In the genomic region with DNA sequence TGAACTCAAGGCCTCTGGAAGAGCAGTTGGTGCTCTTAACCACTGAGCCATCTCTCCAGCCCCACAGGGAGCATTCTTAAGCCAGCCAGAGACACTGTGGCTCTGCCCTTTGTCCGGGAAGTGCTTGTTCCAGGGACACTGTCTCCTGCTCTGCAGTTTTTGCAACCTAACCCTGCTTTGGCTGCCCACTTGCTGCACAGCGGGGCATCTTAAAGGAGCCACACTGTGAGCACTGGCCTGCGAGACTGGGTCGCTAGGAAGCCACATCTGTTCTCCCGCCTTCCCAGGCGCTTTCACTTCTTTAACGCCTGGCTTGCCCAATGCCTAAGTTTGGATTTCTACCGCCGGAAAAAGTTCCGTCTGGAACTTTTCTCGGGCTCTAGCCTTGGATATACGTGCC, we compare ENCODE assay signal across 13 mouse cellular contexts. TPM values are rescaled to one million over a fixed set of nuclear protein-coding genes. Genes with fewer than 3 reads are reported as not detected.
DNase-seq lines count a peak whose midpoint lies in the region; ATAC-seq lines count a peak whose summit lies in the region.
"Had no signal": no experiment of that assay in that cellular context is flagged by ENCODE, and none has a peak within 500 bp of the region (broad histone marks: within the 10 kb centered on the region; RNA-seq: fewer than 3 reads in every experiment).

No protein-coding gene starts in this region.

- ATAC-seq in embryonic facial prominence, embryonic 13.5 days (ENCODE audit: insufficient number of reproducible peaks, insufficient read depth, low FRiP score, low TSS enrichment, low read depth) = no peak
- ATAC-seq in heart, embryonic 16.5 days (replicated peaks; ENCODE audit: extremely low read depth, insufficient read depth, low FRiP score) = no peak
- ATAC-seq in neural tube, embryonic 11.5 days (ENCODE audit: insufficient read depth, low FRiP score, low TSS enrichment) = no peak
- ATAC-seq: liver, embryonic 12.5 days had no signal

- no peaks in the 10 kb centered on the region for H3K27me3 ChIP-seq in embryonic facial prominence, embryonic 13.5 days
- no peaks in the 10 kb centered on the region for H3K27me3 ChIP-seq in embryonic facial prominence, embryonic 10.5 days (replicated peaks; ENCODE audit: low read depth, poor library complexity, severe bottlenecking)
- no peaks in the 10 kb centered on the region for H3K27me3 ChIP-seq in heart, embryonic 16.5 days (ENCODE audit: control insufficient read depth, insufficient read depth, low read length)
- H3K27me3 ChIP-seq in neural tube, embryonic 11.5 days (ENCODE audit: control insufficient read depth, insufficient read depth, low read length) = no peaks in the 10 kb centered on the region
- H3K27me3 ChIP-seq: liver, embryonic 12.5 days had no signal

- peak overlapping the region; percentile 7; the same call in 1 of the 2 replicates for H3K4me2 ChIP-seq in embryonic facial prominence, embryonic 13.5 days
- H3K4me2 ChIP-seq in heart, embryonic 16.5 days (ENCODE audit: low read depth, low read length) = peak overlapping the region; percentile 22; the same call in 1 of the 2 replicates
- no peak overlapping the region for H3K4me2 ChIP-seq in neural tube, embryonic 11.5 days (ENCODE audit: low read depth)
- H3K4me2 ChIP-seq: liver, embryonic 12.5 days had no signal

- H3K36me3 ChIP-seq in embryonic facial prominence, embryonic 13.5 days = no peaks in the 10 kb centered on the region
- H3K36me3 ChIP-seq in embryonic facial prominence, embryonic 10.5 days (replicated peaks) = no peaks in the 10 kb centered on the region
- no peaks in the 10 kb centered on the region for H3K36me3 ChIP-seq in heart, embryonic 16.5 days (ENCODE audit: control insufficient read depth, insufficient read depth)
- no peaks in the 10 kb centered on the region for H3K36me3 ChIP-seq in neural tube, embryonic 11.5 days (ENCODE audit: control insufficient read depth, insufficient read depth, low read length)
- H3K36me3 ChIP-seq: liver, embryonic 12.5 days had no signal

- no peaks in the 10 kb centered on the region for H3K4me1 ChIP-seq in embryonic facial prominence, embryonic 13.5 days
- H3K4me1 ChIP-seq in embryonic facial prominence, embryonic 10.5 days = no peaks in the 10 kb centered on the region
- no peaks in the 10 kb centered on the region for H3K4me1 ChIP-seq in heart, embryonic 16.5 days (ENCODE audit: control insufficient read depth, insufficient read depth, low read length)
- H3K4me1 ChIP-seq in neural tube, embryonic 11.5 days (ENCODE audit: control insufficient read depth, insufficient read depth, low read length) = no peaks in the 10 kb centered on the region

- H3K9me3 ChIP-seq in embryonic facial prominence, embryonic 13.5 days = no peaks in the 10 kb centered on the region; the same call in 1 of the 2 replicates
- H3K9me3 ChIP-seq in embryonic facial prominence, embryonic 10.5 days = peaks cover 2% of the 10 kb centered on the region; the same call in 1 of the 2 replicates
- peaks cover 3% of the 10 kb centered on the region; the same call in 1 of the 2 replicates for H3K9me3 ChIP-seq in heart, embryonic 16.5 days (replicated peaks; ENCODE audit: control insufficient read depth, low read length)
- no peaks in the 10 kb centered on the region for H3K9me3 ChIP-seq in neural tube, embryonic 11.5 days (ENCODE audit: control insufficient read depth, low read length)
- H3K9me3 ChIP-seq: liver, embryonic 12.5 days had no signal

- WGBS in embryonic facial prominence, embryonic 13.5 days = 26% methylated on average over 12 of the region's 12 CpGs
- 16% methylated on average over 12 of the region's 12 CpGs for WGBS in embryonic facial prominence, embryonic 10.5 days
- WGBS in heart, embryonic 16.5 days = 34% methylated on average over 12 of the region's 12 CpGs
- WGBS in neural tube, embryonic 11.5 days = 22% methylated on average over 12 of the region's 12 CpGs

- no peak for DNase-seq in embryonic facial prominence, embryonic 10.5 days (ENCODE audit: low spot score)
- no peak for DNase-seq in heart, postnatal 36 days
- peak; percentile 20 for DNase-seq in neural tube, embryonic 11.5 days (ENCODE audit: low spot score)
- DNase-seq in neural tube, embryonic 10.5 days (ENCODE audit: extremely low spot score, low spot score) = no peak
- DNase-seq in skeletal muscle tissue, adult 2 months (ENCODE audit: low read depth, low spot score) = peak; percentile 55
- no peak for DNase-seq in ovary, postnatal 14 days (ENCODE audit: low spot score)
- DNase-seq: kidney, adult 8-10 months; right cerebral cortex, postnatal 14 days had no signal

- H3K4me3 ChIP-seq in embryonic facial prominence, embryonic 13.5 days = no peak overlapping the region
- no peak overlapping the region for H3K4me3 ChIP-seq in embryonic facial prominence, embryonic 10.5 days
- H3K4me3 ChIP-seq in heart, embryonic 16.5 days (ENCODE audit: low read length) = no peak overlapping the region
- no peak overlapping the region for H3K4me3 ChIP-seq in neural tube, embryonic 11.5 days (ENCODE audit: low read depth, low read length)
- H3K4me3 ChIP-seq: liver, embryonic 12.5 days; myocyte had no signal

- H3K27ac ChIP-seq in embryonic facial prominence, embryonic 13.5 days = no peak overlapping the region
- H3K27ac ChIP-seq in embryonic facial prominence, embryonic 10.5 days (replicated peaks) = no peak overlapping the region
- no peak overlapping the region for H3K27ac ChIP-seq in heart, embryonic 16.5 days (ENCODE audit: low read length)
- no peak overlapping the region for H3K27ac ChIP-seq in neural tube, embryonic 11.5 days (ENCODE audit: low read depth, low read length)
- H3K27ac ChIP-seq: liver, embryonic 12.5 days; stomach, postnatal 0 days had no signal

- intact Hi-C loops in heart, postnatal 36 days (cut with DNase I) = loop anchor here (2.0 to 5.0 kb wide), 3 partner anchors 197 to 447 kb away; no protein-coding TSS in a partner anchor

- H3K9ac ChIP-seq in embryonic facial prominence, embryonic 13.5 days = no peak overlapping the region
- no peak overlapping the region for H3K9ac ChIP-seq in heart, embryonic 16.5 days (ENCODE audit: low read length)
- H3K9ac ChIP-seq in neural tube, embryonic 11.5 days (ENCODE audit: low read length) = no peak overlapping the region
- H3K9ac ChIP-seq: liver, embryonic 12.5 days had no signal

RNA-seq across cellular contexts. Expression of a gene that starts 17.1 kb away (rescaled TPM):
- polyA plus RNA-seq in embryonic facial prominence, embryonic 13.5 days (2015; fragmentation: Nextera tagmentation; extraction: Ambion mirVana) = 959 and 992 TPM in 2 replicates
- 1,280 and 1,286 TPM in 2 replicates for polyA plus RNA-seq in embryonic facial prominence, embryonic 10.5 days (2016; fragmentation: Nextera tagmentation; extraction: Ambion mirVana)
- 646 and 689 TPM in 2 replicates for polyA plus RNA-seq in heart, embryonic 16.5 days (2015; fragmentation: Nextera tagmentation; extraction: Ambion mirVana)
- total RNA-seq in heart, postnatal 36 days (2021) = 100 to 1,000 TPM; 561 to 563 TPM
- 1,480 and 1,520 TPM in 2 replicates for polyA plus RNA-seq in neural tube, embryonic 11.5 days (2014; fragmentation: Nextera tagmentation; extraction: Ambion mirVana)

RNA-seq across cellular contexts. Expression of a gene that starts 36.5 kb away (rescaled TPM):
- polyA plus RNA-seq in embryonic facial prominence, embryonic 13.5 days (2015; fragmentation: Nextera tagmentation; extraction: Ambion mirVana) = 123 and 136 TPM in 2 replicates
- polyA plus RNA-seq in embryonic facial prominence, embryonic 10.5 days (2016; fragmentation: Nextera tagmentation; extraction: Ambion mirVana) = 112 and 114 TPM in 2 replicates
- 99.6 and 101 TPM in 2 replicates for polyA plus RNA-seq in heart, embryonic 16.5 days (2015; fragmentation: Nextera tagmentation; extraction: Ambion mirVana)
- total RNA-seq in heart, postnatal 36 days (2021) = 10 to 100 TPM; 78.4 to 84.2 TPM
- polyA plus RNA-seq in neural tube, embryonic 11.5 days (2014; fragmentation: Nextera tagmentation; extraction: Ambion mirVana) = 125 and 134 TPM in 2 replicates

Comparison
In these comparisons a context has a peak if more than half of its experiments do, and no peak if none do; other contexts are left out.
1. DNase-seq: peak in neural tube, embryonic 11.5 days (single experiment) and skeletal muscle tissue, adult 2 months (single experiment); none in embryonic facial prominence, embryonic 10.5 days (single experiment), heart, postnatal 36 days (0 of 2), neural tube, embryonic 10.5 days (single experiment) and ovary, postnatal 14 days (single experiment).